Mouse (Mus musculus) effector memory CD4-positive, alpha-beta T cell, adult 5 months (primary cell): ENCODE results near the gene B230219D22Rik. TPM values are rescaled to one million over a fixed set of nuclear protein-coding genes. Genes with fewer than 3 reads are reported as not detected.

Source experiments
- polyA plus RNA-seq: library from polyadenylated mRNA; unstranded; fragments of 100-300 nt; shearing (Covaris generic); gene quantifications from one replicate; pipeline ENCODE4 v1.2.1, GENCODE M21; 2017

Gene B230219D22Rik
- 31.6 TPM for polyA plus RNA-seq

DNA sequence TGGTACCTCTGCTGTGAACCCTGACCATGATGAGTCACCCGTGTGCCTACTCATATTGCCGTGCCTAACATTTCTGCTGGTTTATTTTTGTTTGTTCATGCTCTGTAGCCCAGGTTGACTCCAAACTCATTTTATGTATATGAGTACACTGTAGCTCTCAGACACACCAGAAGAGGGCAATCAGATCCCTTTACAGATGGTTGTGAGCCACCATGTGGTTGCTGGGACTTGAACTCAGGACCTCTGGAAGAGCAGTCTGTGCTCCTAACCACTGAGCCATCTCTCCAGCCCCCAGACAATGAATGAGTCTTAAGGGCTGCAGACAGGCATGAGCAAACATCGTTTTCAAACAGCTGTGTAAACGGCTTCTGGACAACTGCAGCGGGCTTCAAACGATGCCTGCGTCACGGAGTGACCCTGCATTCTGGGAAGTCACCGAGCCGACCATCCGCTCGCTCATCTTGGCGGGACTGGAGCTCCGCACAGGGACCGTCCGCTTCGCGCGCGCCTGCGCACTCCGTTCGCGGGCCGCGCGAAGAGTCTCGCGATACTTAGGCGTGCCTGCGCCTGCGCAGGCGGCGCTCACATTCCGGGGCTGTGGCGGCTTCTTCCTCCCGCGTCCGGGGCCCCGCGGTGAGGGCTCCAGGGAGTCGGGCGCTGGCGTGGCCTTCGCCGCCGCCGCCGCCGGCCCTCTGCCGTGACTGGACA lies at the start of gene B230219D22Rik:
B230219D22Rik (plus strand) TSS at position 590 of the 708 bp plus-strand sequence.

DNA sequence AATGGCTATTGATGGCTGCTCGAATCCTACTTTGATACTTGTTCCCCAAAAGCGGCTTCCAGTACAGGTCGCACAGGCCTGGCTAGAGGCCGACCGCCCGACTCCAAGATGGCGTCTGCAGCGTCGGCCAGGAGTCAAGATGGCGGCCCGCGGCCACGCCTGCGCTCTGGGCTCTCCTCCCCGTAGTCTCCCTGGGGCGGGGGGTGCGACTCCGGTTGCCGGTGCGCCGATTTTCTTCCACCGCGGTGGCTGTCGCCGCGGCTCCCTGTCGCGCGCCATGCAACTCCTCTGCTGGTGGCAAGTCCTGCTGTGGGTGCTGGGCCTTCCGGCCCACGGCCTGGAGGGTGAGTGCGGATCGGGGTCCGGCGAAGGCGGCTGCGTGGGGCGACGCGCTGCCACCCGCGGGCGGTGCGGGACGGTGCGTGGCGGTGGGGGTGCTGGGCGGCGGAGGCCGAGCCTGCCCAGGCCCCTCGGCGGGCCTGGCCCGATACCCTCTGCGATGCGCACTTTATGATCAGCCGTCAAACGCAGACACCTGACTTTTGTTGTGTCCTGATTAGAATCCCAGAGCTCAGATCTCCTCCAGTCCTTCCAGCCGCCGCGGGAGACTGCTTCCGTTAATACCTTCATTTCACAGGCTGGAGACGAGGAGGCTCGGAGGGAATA lies 21.7 kb downstream of the B230219D22Rik start, which contains the start of gene Txndc15:
Txndc15 (plus strand) TSS at position 150 of the 666 bp plus-strand sequence.

GRCm38 (mm10) chr13:55727120-55727838 lies 34.4 kb downstream of the B230219D22Rik start, which contains the start of gene Pcbd2:
Gene Pcbd2, plus strand, starts transcription at chr13:55727368.

Other genes with a start within 250 kb of the B230219D22Rik start
- gene Grk6, start 248.1 kb upstream of the B230219D22Rik start, polyA plus RNA-seq, result 328 TPM
- 17.7 TPM for gene Prr7, start 228.9 kb upstream of the B230219D22Rik start, polyA plus RNA-seq
- not detected for gene Dbn1, start 205.0 kb upstream of the B230219D22Rik start, polyA plus RNA-seq
- gene Pdlim7, start 179.4 kb upstream of the B230219D22Rik start, polyA plus RNA-seq, result 10.0 TPM
- gene Dok3, start 163.8 kb upstream of the B230219D22Rik start, polyA plus RNA-seq, result 0.24 TPM
- 60.4 TPM for gene Ddx41, start 156.5 kb upstream of the B230219D22Rik start, polyA plus RNA-seq
- gene Fam193b, start 122.0 kb upstream of the B230219D22Rik start, polyA plus RNA-seq, result 63.5 TPM
- 214 TPM for gene Tmed9, start 119.4 kb upstream of the B230219D22Rik start, polyA plus RNA-seq
- gene B4galt7, start 93.2 kb upstream of the B230219D22Rik start, polyA plus RNA-seq, result 28.4 TPM
- gene Caml, start 70.1 kb upstream of the B230219D22Rik start, polyA plus RNA-seq, result 16.7 TPM
- gene Ddx46, start 58.1 kb upstream of the B230219D22Rik start, polyA plus RNA-seq, result 68.8 TPM
- 31.6 TPM for gene Txndc15, start 21.5 kb downstream of the B230219D22Rik start, polyA plus RNA-seq
- 36.5 TPM for gene Pcbd2, start 34.2 kb downstream of the B230219D22Rik start, polyA plus RNA-seq
- gene Catsper3, start 91.4 kb downstream of the B230219D22Rik start, polyA plus RNA-seq, result not detected
- not detected for gene Pitx1, start 143.1 kb downstream of the B230219D22Rik start, polyA plus RNA-seq